Mouse (Mus musculus) retina, adult 2 months (tissue): ENCODE data around the gene Nos1ap.

Source experiments
- DNase-seq: peaks from one replicate; pipeline ENCODE4 v3.0.0-alpha.2; 2012; ENCODE audit warnings: low read depth, low spot score

Nos1ap gene

DNA sequence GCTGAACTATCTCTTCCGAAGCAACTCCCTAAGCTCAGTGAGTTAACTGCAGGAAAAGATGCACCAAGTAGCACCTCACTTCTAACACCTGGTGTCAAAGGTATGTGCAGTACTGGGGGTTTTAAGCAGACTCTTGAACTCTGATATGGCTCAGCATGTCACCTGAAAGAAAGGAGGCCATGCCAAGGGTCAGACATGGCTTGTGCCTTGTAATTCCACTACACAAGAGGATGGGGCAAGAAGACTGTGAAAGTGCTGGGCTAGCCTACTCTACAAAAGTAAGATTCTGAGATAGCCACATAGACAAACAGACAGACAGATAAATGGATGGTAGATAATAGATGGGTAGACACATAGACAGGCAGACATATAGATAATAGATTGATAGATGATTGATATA lies 87.7 kb downstream of the Nos1ap start:
- no peak for DNase-seq

DNA sequence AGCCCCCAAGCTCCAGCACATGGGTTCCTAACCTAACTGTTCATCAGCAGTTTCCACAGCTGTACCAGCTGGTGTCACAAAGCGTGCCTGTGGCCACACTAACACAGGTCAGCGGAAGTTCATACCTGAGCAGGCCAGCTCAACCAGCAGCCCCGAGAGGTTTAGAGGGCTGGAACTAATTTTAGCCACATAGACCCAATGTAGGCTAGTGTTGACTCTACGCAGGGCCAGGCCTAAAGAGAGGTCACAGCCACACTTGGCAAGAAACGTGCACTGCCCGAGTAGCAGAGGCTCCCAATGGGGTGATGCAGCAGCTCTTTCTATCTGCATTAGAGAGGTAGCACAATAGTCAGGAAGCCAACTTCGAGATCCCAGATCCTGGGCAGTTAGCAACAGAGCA lies 88.1 kb downstream of the Nos1ap start:
- no peak for DNase-seq

DNA sequence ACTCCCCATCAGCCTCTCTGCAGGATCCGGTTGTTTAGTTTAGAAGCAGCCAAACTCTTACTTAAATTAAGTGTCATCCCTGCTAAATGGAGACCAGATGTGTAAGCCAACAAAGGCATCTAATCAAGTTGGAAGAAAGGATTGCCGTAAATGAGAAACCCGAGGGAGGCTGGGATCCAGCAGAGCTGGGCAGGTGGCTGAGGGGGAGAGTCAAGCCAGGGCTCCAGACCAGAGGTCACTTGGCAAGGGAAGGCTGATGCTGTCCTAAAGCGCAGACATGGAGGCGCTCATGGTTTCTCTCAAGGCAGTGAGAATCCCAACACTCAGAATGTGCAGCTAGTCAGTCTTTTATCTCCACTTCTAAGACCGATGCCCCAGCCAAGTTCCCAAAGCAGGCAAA lies 89.8 kb downstream of the Nos1ap start:
- no peak for DNase-seq

DNA sequence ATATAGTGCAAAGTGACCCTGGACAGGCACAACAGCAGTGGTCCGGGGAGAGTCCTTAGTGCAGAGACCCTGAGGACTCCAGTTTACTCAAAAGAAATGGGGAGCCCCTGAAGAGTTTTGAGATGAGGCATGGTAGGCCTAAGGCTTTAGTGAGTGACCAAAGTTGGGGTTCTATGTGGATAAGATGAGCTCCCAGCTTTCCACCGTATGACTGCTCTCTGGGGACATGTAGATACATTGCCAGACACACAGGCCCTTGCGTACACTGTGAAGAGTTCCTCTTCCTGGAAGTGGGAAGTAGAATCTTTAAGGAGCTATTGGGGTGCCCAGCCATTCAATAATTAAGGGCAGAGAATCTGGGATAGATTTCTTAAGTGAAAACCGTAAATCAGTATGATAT lies 90.2 kb downstream of the Nos1ap start:
- no peak for DNase-seq

DNA sequence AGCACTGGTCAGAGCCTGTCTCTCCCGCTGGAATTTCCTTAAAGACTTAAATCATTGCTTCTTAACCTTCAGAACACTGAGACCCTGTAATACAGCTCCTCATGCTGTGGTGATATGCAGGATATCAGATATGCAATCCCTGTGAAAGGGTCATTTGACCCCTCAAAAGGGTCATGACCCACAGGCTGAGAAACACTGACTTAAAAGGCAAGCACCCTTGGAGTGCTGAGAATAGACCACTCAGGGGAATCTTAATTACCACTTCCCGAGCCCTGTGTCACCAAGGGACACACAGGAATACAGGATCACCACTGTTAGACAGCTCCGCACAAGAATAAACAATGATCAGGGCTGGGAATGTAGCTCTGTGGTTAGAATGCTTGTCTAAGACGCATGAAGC lies 91.0 kb downstream of the Nos1ap start:
- DNase-seq: no peak

DNA sequence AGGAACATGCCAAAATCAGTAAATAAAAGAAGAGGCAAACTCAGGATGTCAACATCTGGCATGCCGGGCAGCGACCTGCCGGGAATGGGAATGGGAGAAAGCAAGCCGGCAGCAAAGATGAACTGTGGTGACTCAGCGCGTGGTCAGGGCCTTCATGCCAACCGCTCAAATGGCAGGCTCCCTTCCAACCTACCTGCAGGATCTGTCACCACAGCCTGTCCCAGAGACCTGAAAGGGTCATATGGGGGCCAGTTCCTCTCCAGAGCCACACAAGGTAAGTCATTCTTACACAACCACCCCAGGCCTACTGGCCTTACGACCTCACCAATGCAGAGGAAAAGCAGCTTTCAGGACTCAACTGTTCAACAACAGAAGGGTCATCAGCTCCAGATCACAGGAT lies 93.4 kb downstream of the Nos1ap start:
- DNase-seq: no peak

DNA sequence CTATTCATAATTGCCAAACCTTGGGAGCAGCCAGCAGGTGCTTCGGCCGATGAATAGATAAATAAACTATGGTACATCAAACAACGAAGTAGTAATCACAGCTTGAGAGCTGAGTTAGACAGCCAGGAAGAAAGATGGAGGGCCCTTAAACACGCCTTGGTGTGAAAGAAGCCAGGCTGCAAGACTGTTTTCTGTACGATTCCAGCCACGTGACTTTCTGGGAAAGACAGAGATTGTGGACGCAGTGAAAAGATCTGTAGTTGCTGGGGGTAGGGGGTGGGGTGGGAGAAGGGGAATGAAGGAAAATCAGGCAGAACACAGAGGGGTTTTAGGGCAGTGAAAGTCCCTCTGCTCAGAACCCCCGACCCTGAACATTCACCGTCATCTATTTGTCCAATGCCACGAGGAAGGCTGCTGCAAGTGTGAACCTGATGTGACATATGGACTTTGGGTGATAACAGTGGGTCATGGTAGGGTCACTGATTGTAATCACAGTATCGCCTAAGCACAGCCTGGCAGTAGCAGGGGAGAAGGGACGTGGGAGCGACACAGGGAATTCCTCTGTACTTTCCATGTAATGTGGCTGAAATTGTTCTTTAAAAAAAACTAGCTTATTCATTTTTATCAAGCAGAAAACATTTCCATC lies 94.0 kb downstream of the Nos1ap start:
- no peak for DNase-seq

DNA sequence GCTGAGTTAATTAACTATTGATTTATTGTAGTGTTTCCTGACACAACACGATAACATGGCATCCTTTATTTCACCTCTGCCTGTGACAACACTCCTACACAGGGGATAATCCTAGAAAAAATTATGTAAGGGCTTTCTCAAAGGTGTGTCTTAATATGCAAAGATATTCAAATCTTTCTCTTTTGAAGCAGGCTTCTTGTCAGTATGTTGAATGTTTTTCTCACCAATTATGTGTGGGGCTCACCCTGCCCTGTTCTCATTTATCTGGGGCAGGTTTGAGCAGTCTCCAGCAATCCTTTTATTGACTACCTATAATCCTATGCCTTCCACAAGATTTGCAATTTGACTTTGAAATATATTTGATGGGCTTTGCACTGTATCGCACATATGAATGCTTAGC lies 97.1 kb downstream of the Nos1ap start:
- no peak for DNase-seq

DNA sequence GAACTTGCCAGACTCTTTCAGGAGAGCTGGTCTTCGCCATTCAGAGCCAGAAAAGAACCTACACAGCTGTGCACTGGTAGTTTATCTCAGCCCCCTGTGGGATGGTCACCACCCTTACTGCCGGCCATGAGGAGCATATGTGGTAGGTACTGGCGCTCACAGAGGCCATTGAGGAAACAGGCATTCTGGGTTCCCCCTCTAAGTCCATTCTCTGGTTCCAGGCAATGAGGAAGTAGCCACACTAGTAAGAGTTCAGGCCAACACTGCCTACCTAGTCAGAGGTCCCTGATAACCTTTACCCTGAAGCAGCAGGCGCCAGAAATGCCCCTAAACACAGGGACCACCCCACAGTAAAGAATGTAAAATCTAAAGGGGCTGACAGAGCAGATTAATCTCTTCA lies 97.6 kb downstream of the Nos1ap start:
- no peak for DNase-seq

DNA sequence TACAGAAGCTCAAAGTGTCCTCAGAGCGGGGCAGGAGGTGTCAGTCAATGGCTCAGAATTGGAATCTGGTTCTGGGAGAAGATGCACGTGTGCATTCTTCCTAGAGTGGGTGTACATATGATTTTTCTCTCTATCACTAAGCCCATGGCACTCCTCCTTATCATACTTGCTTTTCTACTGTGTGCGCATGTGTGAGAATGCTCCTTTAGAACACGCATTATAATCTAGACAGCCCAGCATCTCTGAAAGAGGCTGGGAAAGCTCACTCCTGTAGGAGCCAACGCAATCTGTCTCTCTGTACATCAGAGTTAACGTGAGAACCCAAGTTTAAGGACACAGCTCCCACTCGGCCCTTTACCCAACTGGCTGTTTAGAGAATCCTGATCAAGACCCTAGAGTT lies 99.7 kb downstream of the Nos1ap start:
- no peak for DNase-seq

DNA sequence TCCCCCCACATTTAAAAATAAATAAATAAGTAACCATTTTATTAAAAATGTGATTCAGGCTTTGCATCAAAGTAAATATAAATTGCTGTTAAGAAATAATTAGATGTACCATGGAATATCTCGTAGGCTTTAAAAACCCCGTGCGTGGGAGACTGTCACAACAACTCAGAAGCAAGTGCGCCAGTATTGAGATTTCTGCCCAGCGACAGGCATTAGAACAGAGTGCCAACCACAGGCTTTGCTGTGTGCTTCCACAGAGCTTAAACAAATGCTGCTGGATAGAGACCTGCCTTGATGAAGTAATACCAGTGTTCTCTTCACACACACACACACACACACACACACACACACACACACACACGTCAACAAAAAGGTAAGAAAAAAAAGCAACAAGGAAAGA lies 100.2 kb downstream of the Nos1ap start:
- DNase-seq: no peak

DNA sequence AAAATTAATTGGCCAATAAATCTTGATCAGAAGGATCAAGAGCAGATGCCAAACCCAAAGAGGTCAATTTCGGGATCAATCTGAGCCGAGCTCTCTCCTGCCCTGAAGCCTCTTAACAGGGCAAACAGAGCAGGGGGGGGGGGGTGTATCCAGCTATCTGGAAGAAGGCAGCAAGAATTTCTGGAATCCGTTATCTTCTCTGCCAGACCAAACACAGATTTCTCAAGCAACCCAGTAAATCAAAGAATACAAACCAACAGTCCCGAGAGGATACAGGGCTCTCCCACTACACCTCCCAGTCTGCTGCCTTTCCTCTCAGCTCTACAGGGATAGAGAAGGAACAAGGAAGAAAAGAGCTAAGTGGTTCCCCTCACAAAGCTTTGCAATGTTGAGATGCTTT lies 104.5 kb downstream of the Nos1ap start:
- no peak for DNase-seq

DNA sequence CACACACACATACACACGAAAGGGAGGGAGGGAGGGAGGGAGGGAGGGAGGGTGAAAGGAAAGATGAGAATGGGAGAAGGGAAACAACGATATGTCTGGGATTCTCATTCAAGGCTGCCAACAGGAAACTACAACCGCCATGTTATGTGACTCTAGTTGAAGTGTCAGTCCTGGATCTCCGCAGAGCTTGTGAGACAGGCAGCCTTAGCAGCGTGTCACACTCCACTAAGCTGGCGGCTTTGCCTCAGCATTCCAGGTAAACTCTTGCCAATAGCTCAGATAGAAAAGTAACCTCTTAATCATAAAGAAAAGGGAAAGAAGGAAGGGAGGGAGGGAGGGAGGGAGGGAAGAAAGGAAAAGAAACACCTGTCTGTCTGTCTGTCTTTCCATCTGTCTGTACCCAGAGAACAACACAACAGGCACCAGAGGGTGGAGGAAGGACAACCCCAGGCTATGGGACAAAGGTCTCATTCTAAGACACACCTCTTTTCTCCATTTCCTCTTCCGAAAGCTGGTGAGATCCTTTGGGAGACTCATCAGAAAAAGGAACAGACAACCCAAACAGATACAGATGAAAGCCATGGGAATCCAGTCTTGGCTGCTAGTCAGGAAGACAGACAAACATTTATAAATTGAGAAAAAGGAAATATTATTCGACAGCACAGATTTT lies 107.3 kb downstream of the Nos1ap start:
- no peak for DNase-seq

DNA sequence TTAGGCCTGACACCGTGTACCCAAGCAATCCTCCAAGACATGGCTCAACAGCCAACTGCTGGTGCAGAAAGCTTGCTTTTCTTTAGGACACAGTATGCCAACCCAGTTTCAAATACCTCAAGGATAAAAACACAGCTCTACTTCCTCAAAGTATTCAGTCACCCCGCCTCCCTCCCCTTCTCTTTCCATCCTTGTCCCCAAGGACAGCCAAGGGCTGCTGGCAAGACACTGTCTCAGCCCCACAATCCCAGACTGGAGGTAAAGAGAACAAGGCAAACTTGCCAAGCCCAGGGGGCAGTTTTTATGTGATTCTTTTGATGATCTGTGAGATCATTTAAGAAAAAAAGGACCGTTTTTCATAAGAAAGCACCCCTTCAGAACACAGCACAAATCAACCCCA lies 108.6 kb downstream of the Nos1ap start:
- no peak for DNase-seq

DNA sequence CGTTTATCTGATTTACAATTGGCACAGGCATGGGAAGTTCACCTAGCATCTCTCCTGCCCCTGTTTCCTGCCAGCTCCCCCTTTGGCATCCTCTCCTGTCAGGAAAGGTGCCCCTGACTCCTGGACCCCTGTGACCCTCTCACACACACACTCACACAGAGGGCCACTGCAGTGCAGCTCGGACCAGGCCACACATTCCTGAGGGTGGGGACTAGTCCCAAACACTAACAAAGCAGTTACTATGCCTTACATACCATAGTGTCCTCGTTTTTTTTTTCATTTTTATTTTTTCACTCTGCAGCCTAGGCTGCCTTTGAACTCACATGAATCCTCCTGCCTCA lies 110.2 kb downstream of the Nos1ap start:
- no peak for DNase-seq

DNA sequence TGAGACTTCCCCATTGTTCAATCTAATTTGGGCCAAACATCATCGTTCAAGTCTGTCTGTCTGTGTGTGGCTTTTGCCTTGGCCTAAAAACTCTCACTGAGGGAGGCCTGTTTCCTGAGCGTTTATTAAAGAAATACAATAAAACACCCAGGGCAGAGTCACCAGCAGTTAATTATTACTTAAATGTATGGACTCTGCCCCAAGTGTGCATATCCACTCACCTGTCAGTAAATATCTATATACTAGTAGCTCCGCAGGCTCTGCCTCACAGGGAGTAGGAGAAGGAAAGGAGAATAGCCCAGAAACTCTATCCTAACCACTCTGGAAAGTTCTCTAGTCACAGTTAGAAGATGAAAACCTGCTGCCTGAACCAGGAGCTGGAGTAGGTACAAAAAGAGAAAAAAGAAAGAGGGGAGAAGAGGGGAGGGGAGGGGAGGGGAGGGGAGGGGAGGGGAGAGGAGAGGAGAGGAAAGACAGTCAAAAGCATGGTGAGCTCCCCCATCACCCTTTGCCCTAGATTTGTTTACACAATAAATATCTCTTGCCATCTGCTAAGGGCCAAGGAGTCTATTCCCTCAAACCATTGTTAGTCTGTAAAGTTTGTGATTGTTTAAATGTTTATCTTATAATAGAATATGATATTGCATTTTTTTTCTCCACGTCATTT lies 110.7 kb downstream of the Nos1ap start:
- no peak for DNase-seq

DNA sequence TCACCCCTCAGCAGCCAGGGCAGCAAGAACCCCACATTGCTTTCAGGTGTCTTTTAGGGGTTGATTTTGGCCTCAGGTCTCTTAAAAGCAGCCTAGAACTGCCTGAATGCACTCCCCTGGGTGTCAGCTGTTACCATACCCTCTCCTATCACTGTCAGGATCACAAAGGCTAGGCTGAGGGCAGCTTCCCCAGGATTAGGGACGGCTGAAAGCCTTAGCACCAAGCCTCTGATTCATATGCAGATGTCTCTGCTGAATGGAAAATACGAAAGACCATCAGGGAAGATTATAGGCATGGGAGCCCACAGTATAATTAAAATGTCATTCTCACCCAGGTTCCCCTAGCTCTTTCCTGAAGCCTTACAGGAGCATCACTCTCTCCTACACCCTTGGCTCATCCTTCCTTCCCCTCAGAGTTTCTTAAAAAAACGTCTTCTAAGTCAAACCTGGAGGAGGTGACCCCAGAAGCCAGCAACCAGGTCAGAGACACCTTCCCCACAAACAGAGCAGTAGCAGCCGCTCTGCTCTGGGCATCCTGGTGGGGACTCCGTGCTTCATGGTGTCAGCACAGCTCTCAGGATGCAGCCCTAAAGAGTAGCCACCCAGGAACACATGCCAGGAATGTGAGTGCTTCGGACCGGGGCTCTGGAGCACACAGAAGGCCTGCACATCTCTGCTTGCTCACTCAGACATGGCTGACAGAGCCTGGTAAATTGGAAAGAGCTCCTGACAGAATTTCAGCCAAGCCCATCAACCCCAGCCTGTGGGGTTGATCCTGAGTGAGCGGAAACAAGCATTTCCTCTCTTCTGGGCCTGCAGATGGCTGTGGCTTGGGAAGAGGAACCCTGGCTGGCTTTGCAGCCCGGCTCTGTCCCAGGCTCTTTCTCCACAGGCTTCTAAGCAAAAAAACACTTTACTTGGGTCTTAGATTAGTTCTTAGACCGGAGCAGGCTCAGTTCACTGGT lies 111.7 kb downstream of the Nos1ap start:
- no peak for DNase-seq

DNA sequence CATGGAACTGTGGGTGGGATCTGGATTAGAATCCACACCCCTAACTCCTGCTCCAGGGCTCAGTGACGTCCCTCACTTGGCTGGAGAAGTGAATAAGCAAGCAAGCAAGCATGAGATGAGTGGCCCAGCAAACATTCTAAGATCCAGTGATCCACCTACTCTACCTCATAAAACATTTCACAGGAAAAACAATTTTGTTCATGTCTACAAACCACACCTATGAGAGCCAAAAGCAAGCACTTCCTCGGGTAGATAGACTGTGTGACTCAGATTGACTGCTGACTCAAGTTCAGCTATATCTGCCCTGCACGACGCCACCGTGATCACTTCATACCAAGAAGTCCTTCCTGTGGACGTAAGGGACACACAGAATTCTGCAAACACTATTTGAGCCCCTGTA lies 116.2 kb downstream of the Nos1ap start:
- no peak for DNase-seq

DNA sequence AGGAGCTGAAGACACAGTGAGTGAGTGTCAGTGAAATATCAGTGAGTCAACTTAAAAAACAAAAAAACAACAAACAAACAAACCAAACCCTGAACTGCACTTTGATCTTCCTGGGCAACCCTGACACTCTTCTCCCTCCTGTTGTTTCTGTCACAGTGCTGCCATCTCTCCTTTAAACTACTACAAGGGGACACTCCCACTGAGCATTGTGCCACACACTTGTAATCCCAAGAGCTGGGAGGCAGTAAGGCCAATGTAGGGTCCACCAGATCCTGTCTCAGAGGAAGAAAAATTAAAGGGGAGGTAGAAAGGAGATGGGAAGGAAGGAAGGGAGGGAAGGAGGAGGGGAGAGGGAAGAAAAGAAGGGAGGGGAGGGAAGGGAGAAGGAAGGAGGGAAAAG lies 116.8 kb downstream of the Nos1ap start:
- no peak for DNase-seq

DNA sequence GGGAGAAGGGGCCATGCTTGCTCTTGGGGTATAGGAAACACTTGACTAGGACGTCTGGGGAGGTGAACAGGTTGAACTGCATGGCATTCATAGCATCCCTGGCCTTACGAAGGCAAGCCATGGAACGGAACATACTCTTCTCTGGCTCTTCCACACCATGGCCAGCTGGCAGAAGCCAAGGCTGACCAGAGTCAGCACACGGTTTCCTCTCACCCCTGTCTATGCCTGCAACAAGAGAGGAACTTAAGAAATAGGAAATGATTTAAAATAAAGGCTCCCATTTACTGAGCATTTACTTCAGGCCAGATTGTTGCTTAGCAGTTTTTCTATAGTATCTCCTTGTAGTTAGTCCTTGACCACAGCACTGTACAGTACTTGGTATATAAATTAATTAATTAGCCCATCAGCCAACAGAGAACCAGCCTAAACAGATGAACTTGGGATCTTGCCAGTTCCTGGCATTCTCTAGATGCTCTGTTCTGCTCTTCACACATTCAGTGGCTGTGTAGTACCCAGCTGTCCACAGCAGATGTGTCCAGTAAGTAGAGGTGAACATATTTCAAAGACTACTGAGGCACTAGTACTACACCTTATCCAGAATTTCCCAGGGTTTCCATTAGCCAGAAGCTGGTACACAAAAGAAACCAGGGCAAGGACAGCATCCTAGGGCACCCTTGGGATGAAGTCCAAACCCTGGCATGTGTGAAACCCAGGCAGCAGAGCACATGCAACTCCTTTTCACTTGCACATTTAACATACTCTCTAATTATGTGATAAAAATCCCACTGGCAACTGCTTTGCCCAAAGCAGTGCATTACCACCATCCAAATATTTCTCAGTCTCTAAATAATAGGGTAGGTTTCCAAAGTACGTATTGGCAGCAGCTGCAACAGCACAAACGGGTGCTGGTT lies 123.3 kb downstream of the Nos1ap start:
- DNase-seq: no peak

DNA sequence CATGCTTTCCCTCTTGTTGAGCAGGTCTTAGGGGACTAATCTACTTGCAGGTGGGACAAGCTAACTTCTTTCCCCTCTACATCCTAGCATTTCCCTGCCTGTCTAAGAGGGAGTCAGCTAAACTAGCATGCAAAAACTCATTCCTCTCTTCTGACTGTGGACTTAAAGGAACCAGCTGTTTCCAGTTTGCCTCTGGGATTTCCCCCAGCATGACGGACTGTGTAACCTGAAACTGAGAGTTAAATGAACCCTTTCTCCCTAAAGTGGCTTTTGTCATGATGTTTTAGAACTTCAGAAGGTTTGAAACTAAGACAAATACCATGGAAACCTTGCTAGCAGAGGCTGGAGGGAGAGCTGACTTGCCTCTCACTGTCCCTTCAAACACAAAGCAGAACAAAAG lies 127.5 kb downstream of the Nos1ap start:
- DNase-seq: no peak
